Mouse (Mus musculus) cerebellum, adult 2 months (tissue): ENCODE measurements around the gene Vps16. TPM values are rescaled to one million over a fixed set of nuclear protein-coding genes. Genes with fewer than 3 reads are reported as not detected.
A peak's percentile ranks its signal among the peaks of the same experiment; 100 is the strongest.

ENCODE experiments used
- DNase-seq, 2 experiments: peaks; one replicate each; pipeline ENCODE4 v3.0.0; 2021
- H3K27ac ChIP-seq: fragments of 200-500 bp; 2 replicates; pipeline ENCODE4 v1.5.1; 2012; ENCODE audit warnings: low read length, control low read depth, inconsistent platforms; ENCODE audit not compliant: insufficient read depth
- H3K27me3 ChIP-seq: fragments of 200-500 bp; 2 replicates; pipeline ENCODE4 v1.6.1; 2012; ENCODE audit warnings: inconsistent platforms, mild to moderate bottlenecking, low read length, moderate library complexity; ENCODE audit not compliant: control insufficient read depth, insufficient read depth
- H3K4me1 ChIP-seq: fragments of 200-500 bp; 2 replicates; pipeline ENCODE4 v1.6.1; 2011; ENCODE audit warnings: low read length; ENCODE audit not compliant: control insufficient read depth, insufficient read depth
- H3K4me3 ChIP-seq: fragments of 200-500 bp; replicated peaks from 2 replicates; pipeline ENCODE3; 2011; ENCODE audit warnings: mild to moderate bottlenecking, low read depth, low read length, control low read depth; ENCODE audit not compliant: insufficient read depth
- CTCF ChIP-seq: fragments of 200-500 bp; IDR thresholded peaks from 2 replicates; pipeline ENCODE4 v1.5.1; 2011; ENCODE audit warnings: low read depth, mild to moderate bottlenecking, control low read depth, low read length, moderate library complexity, borderline replicate concordance; ENCODE audit not compliant: insufficient read depth
- POLR2A ChIP-seq: fragments of 200-500 bp; IDR thresholded peaks from 2 replicates; pipeline ENCODE4 v1.6.1; 2011; ENCODE audit warnings: low read length, control low read depth, borderline replicate concordance; ENCODE audit not compliant: insufficient read depth
- WGBS: fragments of 180-500 bp; shearing (Covaris S2); methylation state at CpG from one replicate; pipeline ENCODE4 v1.1.7; 2018; 5-methylcytosine and 5-hydroxymethylcytosine counted together
- polyA plus RNA-seq: library from polyadenylated mRNA; depleted of rRNA; stranded (reverse); fragments of >200 nt; gene quantifications from 2 replicates; pipeline ENCODE4 v1.2.3, GENCODE M21; 2012

The Vps16 gene
- polyA plus RNA-seq, 1 experiment = 120 TPM

GRCm38 (mm10) chr2:130411558-130412495 lies 12.3 kb upstream of the Vps16 start:
- Histone ChIP-seq H3K4me3 (no peak overlapping the region), H3K27me3 (no peaks in the 10 kb centered on the region), H3K4me1 (no peaks in the 10 kb centered on the region), H3K27ac (no peak overlapping the region)
- DNase-seq = peak; percentile 77 to 82
- peak; percentile 84 for TF ChIP-seq CTCF
- no peak for TF ChIP-seq POLR2A
- 23% methylated on average over 16 of the region's 16 CpGs for WGBS

- H3K27me3 ChIP-seq = no peaks in the 10 kb centered on the region
- TF ChIP-seq CTCF = no peak
- no peak for TF ChIP-seq POLR2A
- H3K27ac ChIP-seq = no peak overlapping the region
- 76% methylated on average over 3 of the region's 3 CpGs for WGBS
- DNase-seq = no peak
- H3K4me1 ChIP-seq = no peaks in the 10 kb centered on the region
- no peak overlapping the region for H3K4me3 ChIP-seq
Measured at GRCm38 (mm10) chr2:130412775-130413174, 11.4 kb upstream of the Vps16 start.

DNA sequence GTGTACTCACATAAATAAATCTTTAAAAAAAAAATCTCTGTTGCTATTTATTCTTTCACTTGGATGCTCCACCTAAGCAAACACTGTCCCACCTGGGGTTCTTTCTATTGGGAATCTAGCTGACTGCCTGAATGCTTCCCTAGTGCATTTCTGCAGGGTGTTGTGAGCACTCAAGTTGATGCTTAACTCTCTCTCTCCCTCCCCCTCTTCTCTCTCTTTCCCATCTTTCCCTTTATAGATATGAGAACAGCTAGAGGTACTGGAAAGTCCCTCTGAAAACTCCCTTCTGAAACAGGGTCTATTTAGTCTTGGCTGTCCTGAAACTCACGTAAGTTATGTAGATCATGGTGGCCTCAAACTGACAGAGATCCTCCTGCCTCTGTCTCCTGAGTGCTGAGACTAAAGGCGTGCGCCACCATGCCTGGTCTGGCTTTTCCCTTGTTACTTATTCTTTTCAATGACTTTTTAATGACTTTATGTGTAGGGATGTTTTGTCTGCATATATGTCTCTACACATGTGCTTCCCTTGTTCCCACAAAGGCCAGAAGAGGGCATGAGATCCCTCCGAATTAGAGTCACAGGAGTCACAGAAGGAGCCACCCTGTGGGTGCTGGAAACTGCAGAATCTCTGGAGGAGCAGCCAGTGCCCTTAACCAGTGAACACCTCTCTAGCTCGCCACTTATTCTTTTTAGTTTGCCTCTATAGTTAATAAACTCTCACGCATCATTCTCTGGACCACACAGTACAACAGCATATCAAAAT lies 9.9 kb upstream of the Vps16 start:
- Histone ChIP-seq H3K4me3 (no peak overlapping the region), H3K4me1 (no peaks in the 10 kb centered on the region), H3K27me3 (no peaks in the 10 kb centered on the region), H3K27ac (no peak overlapping the region)
- TF ChIP-seq CTCF = no peak
- no peak for TF ChIP-seq POLR2A
- WGBS = 79% methylated on average over 6 of the region's 6 CpGs
- no peak for DNase-seq

- WGBS = 93% methylated on average over 26 of the region's 26 CpGs
- TF ChIP-seq POLR2A = no peak
- no peak for TF ChIP-seq CTCF
- DNase-seq = peak in 1 of 2 experiments; percentile 17
- H3K27me3 ChIP-seq = no peaks in the 10 kb centered on the region
- H3K4me1 ChIP-seq = peaks cover 3% of the 10 kb centered on the region; the same call in 1 of the 2 replicates
- H3K4me3 ChIP-seq = no peak overlapping the region
- no peak overlapping the region for H3K27ac ChIP-seq
Measured at GRCm38 (mm10) chr2:130421781-130422620, 2.1 kb upstream of the Vps16 start.

- peak in 1 of 2 experiments; percentile 82 for DNase-seq
- WGBS = 10% methylated on average over 49 of the region's 49 CpGs
- H3K27me3 ChIP-seq = no peaks in the 10 kb centered on the region
- H3K27ac ChIP-seq = peak overlapping the region; percentile 76
- H3K4me3 ChIP-seq = peak overlapping the region; percentile 78
- TF ChIP-seq POLR2A = no peak
- TF ChIP-seq CTCF = no peak
- H3K4me1 ChIP-seq = peaks cover 3% of the 10 kb centered on the region; the same call in 1 of the 2 replicates
Measured at GRCm38 (mm10) chr2:130423397-130424125, 578 bp upstream of the Vps16 start.

DNA sequence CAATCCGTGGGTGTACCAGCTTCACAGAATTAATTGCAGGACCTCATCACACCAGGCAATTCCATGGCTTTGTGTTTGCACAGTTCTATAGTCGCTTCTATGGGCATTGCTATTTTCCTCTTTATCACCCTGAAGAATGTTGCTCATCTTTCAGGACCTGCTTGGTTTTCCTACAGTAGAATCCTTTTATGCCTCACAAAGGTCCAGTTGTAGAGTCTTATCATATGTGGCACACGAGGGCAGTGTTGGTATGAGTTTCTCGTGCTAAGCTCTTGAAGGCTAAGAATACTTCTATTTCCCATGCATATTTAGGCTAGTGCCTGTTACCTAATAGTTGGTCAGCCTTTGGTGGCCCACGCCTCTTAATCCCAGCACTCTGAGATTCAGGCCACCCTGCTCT lies 973 bp downstream of the Vps16 start:
- peaks cover 3% of the 10 kb centered on the region; the same call in 1 of the 2 replicates for H3K4me1 ChIP-seq
- H3K27ac ChIP-seq = no peak overlapping the region
- 12% methylated on average over 5 of the region's 5 CpGs for WGBS
- H3K27me3 ChIP-seq = no peaks in the 10 kb centered on the region
- no peak for TF ChIP-seq CTCF
- TF ChIP-seq POLR2A = no peak
- H3K4me3 ChIP-seq = peak overlapping the region; percentile 78
- peak in 1 of 2 experiments; percentile 31 for DNase-seq
